Mouse (Mus musculus) C2C12 (cell line): ENCODE data around the gene Pten. TPM values are rescaled to one million over a fixed set of nuclear protein-coding genes. Genes with fewer than 3 reads are reported as not detected.

Experiments
- H3K27me3 ChIP-seq: one replicate; pipeline ENCODE4 v1.6.1; 2011; ENCODE audit not compliant: control insufficient read depth, insufficient read depth, insufficient read length
- H3K36me3 ChIP-seq: one replicate; pipeline ENCODE4 v1.6.1; 2011; ENCODE audit not compliant: control insufficient read depth, insufficient read depth
- H3K4me3 ChIP-seq: one replicate; pipeline ENCODE4 v1.5.1; 2011; ENCODE audit warnings: mild to moderate bottlenecking, control low read depth; ENCODE audit not compliant: poor library complexity, insufficient read depth, severe bottlenecking
- H3K79me2 ChIP-seq: one replicate; pipeline ENCODE4 v1.6.1; 2011; ENCODE audit not compliant: control insufficient read depth, insufficient read depth
- H3K79me3 ChIP-seq: one replicate; pipeline ENCODE4 v1.6.1; 2011; ENCODE audit warnings: low read depth, control low read depth
- H3ac ChIP-seq: one replicate; pipeline ENCODE3; 2011; ENCODE audit warnings: low read depth; ENCODE audit not compliant: control insufficient read depth, insufficient read length
- CEBPB ChIP-seq: IDR thresholded peaks from one replicate; pipeline ENCODE4 v1.6.1; 2011; ENCODE audit warnings: low read depth, mild to moderate bottlenecking, control low read depth, moderate library complexity
- CTCF ChIP-seq: IDR thresholded peaks from one replicate; pipeline ENCODE4 v1.5.1; 2011; ENCODE audit not compliant: control insufficient read depth, insufficient read depth, insufficient read length
- FOSL1 ChIP-seq: IDR thresholded peaks from one replicate; pipeline ENCODE4 v1.8.0; 2011; ENCODE audit warnings: mild to moderate bottlenecking, low read length; ENCODE audit not compliant: poor library complexity, insufficient read depth, severe bottlenecking
- MAX ChIP-seq: IDR thresholded peaks from one replicate; pipeline ENCODE4 v1.6.1; 2011; ENCODE audit warnings: mild to moderate bottlenecking, control low read depth
- MYOD1 ChIP-seq: IDR thresholded peaks from one replicate; pipeline ENCODE4 v1.6.1; 2011; ENCODE audit warnings: low read depth; ENCODE audit not compliant: control insufficient read depth, insufficient read length
- MYOG ChIP-seq: IDR thresholded peaks from one replicate; pipeline ENCODE4 v1.6.1; 2011; ENCODE audit not compliant: control insufficient read depth, insufficient read length; ENCODE audit errors: extremely low read depth
- USF1 ChIP-seq: IDR thresholded peaks from one replicate; pipeline ENCODE4 v1.6.1; 2011; ENCODE audit warnings: low read depth, mild to moderate bottlenecking, control low read depth, moderate library complexity
- polyA plus RNA-seq: library from polyadenylated mRNA; unstranded; fragments of >200 nt; fragmentation: generic; extraction: Trizol; gene quantifications from one replicate; pipeline ENCODE4 v1.2.1, GENCODE M21; 2012; ENCODE audit warnings: missing spikeins

Pten gene
- polyA plus RNA-seq, 1 experiment: 9.6 TPM

- Histone ChIP-seq H3K27me3 (no peaks in the 10 kb centered on the region), H3K4me3 (no peak overlapping the region), H3K36me3 (no peaks in the 10 kb centered on the region), H3K79me3 (no peaks in the 10 kb centered on the region), H3K79me2 (no peaks in the 10 kb centered on the region), H3ac (no peak overlapping the region)
- peak; percentile 22 for TF ChIP-seq CEBPB
- TF ChIP-seq MAX: no peak
- no peak for TF ChIP-seq MYOD1
Measured at GRCm38 (mm10) chr19:32752357-32752756, 4.9 kb upstream of the Pten start.

- TF ChIP-seq MAX (no peak), FOSL1 (no peak), CEBPB (no peak), MYOD1 (no peak), MYOG (no peak), CTCF (no peak), USF1 (no peak)
- Histone ChIP-seq H3K27me3 (no peaks in the 10 kb centered on the region), H3K79me3 (peaks cover 4% of the 10 kb centered on the region), H3K79me2 (peaks cover 10% of the 10 kb centered on the region), H3K36me3 (no peaks in the 10 kb centered on the region), H3ac (no peak overlapping the region), H3K4me3 (no peak overlapping the region)
Measured at GRCm38 (mm10) chr19:32753386-32753785, 3.9 kb upstream of the Pten start.

GRCm38 (mm10) chr19:32754188-32755000 lies 2.9 kb upstream of the Pten start:
- no peaks in the 10 kb centered on the region for H3K27me3 ChIP-seq
- peaks cover 20% of the 10 kb centered on the region for H3K79me2 ChIP-seq
- TF ChIP-seq MYOG: no peak
- TF ChIP-seq CEBPB: no peak
- no peak for TF ChIP-seq USF1
- TF ChIP-seq FOSL1: no peak
- TF ChIP-seq CTCF: no peak
- TF ChIP-seq MAX: no peak
- no peak for TF ChIP-seq MYOD1
- no peaks in the 10 kb centered on the region for H3K36me3 ChIP-seq
- H3K79me3 ChIP-seq: peaks cover 15% of the 10 kb centered on the region
- no peak overlapping the region for H3ac ChIP-seq
- no peak overlapping the region for H3K4me3 ChIP-seq

GRCm38 (mm10) chr19:32755104-32755791 lies 2.0 kb upstream of the Pten start:
- H3K4me3 ChIP-seq: peak overlapping the region; percentile 53
- H3K79me2 ChIP-seq: peaks cover 28% of the 10 kb centered on the region
- TF ChIP-seq MAX (no peak), USF1 (no peak), MYOG (no peak), CTCF (no peak)
- H3ac ChIP-seq: peak overlapping the region; percentile 58
- peaks cover 23% of the 10 kb centered on the region for H3K79me3 ChIP-seq
- H3K36me3 ChIP-seq: no peaks in the 10 kb centered on the region
- H3K27me3 ChIP-seq: no peaks in the 10 kb centered on the region

GRCm38 (mm10) chr19:32755792-32756635 lies 1.3 kb upstream of the Pten start:
- Histone ChIP-seq H3K27me3 (no peaks in the 10 kb centered on the region), H3K79me3 (peaks cover 30% of the 10 kb centered on the region), H3K36me3 (peaks cover under 1% of the 10 kb centered on the region), H3ac (peak overlapping the region; percentile 66), H3K79me2 (peaks cover 36% of the 10 kb centered on the region), H3K4me3 (peak overlapping the region; percentile 53)
- peak; percentile 68 for TF ChIP-seq CEBPB
- no peak for TF ChIP-seq FOSL1
- TF ChIP-seq CTCF: peak; percentile 30
- TF ChIP-seq MYOD1: no peak
- no peak for TF ChIP-seq MYOG
- TF ChIP-seq MAX: peak; percentile 66
- peak; percentile 97 for TF ChIP-seq USF1
